Mouse (Mus musculus) left cerebral cortex, postnatal 4 days (tissue): Measurements from ENCODE around the gene Taar4. TPM values are rescaled to one million over a fixed set of nuclear protein-coding genes. Genes with fewer than 3 reads are reported as not detected.

Source experiments
- DNase-seq: peaks from one replicate; pipeline ENCODE4 v3.0.0-alpha.2; 2022
- intact Hi-C: fragments of 180-260 bp; cut with DNase I; formaldehyde crosslinking; loops from one replicate; pipeline ENCODE4 v1.15.1; 2025
- total RNA-seq, 2 experiments: library from RNA; stranded (reverse); gene quantifications; 2 replicates each; pipeline ENCODE4 v1.2.3; 2021

Gene Taar4
- total RNA-seq, 2 experiments from 2014 or later, result not detected

- intact Hi-C loops, result no loop called here
- DNase-seq, result no peak
These were observed 39.3 kb downstream of the Taar4 start, which contains the start of gene Taar7b for GRCm38 (mm10) chr10:23999639-24000038. Taar7b (plus strand) TSS chr10:23999939.

- intact Hi-C loops, result no loop called here
- DNase-seq, result no peak
These were observed 46.1 kb downstream of the Taar4 start for GRCm38 (mm10) chr10:24006442-24006841.

- no peak for DNase-seq
- intact Hi-C loops, result no loop called here
These were observed 46.7 kb downstream of the Taar4 start for GRCm38 (mm10) chr10:24007034-24007433.

GRCm38 (mm10) chr10:24008143-24008542, 47.8 kb downstream of the Taar4 start:
- intact Hi-C loops, result no loop called here
- no peak for DNase-seq

Other genes starting within 250 kb of the Taar4 start
- 100 to 1,000 TPM; 369 TPM for gene Rps12, start 173.2 kb upstream of the Taar4 start, total RNA-seq
- 10 to 100 TPM; 23.4 to 26.9 TPM for gene Slc18b1, start 163.5 kb upstream of the Taar4 start, total RNA-seq
- gene Vnn3, start 109.0 kb upstream of the Taar4 start, total RNA-seq, result under 1 TPM in 1 of 2 experiments, not detected in 1; 0.20 TPM
- under 1 TPM; 0.32 to 0.38 TPM for gene Vnn1, start 65.8 kb upstream of the Taar4 start, total RNA-seq
- gene Taar1, start 40.1 kb upstream of the Taar4 start, total RNA-seq, result not detected
- gene Taar2, start 21.9 kb upstream of the Taar4 start, total RNA-seq, result not detected
- gene Taar3, start 10.9 kb upstream of the Taar4 start, total RNA-seq, result not detected
- not detected for gene Taar5, start 10.2 kb downstream of the Taar4 start, total RNA-seq
- not detected for gene Taar6, start 25.2 kb downstream of the Taar4 start, total RNA-seq
- gene Taar7a, start 33.0 kb downstream of the Taar4 start, total RNA-seq, result not detected
- not detected for gene Taar7b, start 39.4 kb downstream of the Taar4 start, total RNA-seq
- not detected for gene Taar7d, start 66.7 kb downstream of the Taar4 start, total RNA-seq
- gene Taar7e, start 77.1 kb downstream of the Taar4 start, total RNA-seq, result not detected
- not detected for gene Taar7f, start 89.0 kb downstream of the Taar4 start, total RNA-seq
- gene Taar8a, start 116.0 kb downstream of the Taar4 start, total RNA-seq, result not detected
- not detected for gene Taar8b, start 131.8 kb downstream of the Taar4 start, total RNA-seq
- gene Taar8c, start 141.4 kb downstream of the Taar4 start, total RNA-seq, result not detected
- gene Taar9, start 149.0 kb downstream of the Taar4 start, total RNA-seq, result not detected
- 100 to 1,000 TPM; 258 to 263 TPM for gene Stx7, start 188.8 kb downstream of the Taar4 start, total RNA-seq